Mouse (Mus musculus) right cerebral cortex, postnatal 25 days (tissue): ENCODE data around the gene Nckap5.

Experiments used
- DNase-seq: peaks from one replicate; pipeline ENCODE4 v3.0.0; 2022

Gene Nckap5

DNA sequence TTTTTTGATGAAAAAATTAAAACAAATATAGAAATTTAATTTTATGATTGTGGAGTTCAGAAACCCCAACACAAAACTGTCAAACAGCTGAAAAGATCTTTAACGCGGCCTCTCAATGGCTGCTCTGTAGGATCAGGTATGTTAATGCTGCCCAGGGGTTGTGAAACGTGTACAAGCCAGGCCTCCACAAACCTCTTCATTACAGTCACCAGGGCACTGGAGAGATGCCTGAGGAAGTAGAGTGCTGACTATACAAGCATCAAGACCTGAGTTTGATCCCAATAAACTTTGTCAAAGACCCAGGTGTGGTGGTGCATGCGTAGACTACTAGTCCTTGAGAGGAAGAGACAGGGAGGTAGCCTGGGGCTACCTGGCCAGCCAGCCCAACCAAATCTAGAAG, 222.0 kb downstream of the Nckap5 start:
- no peak for DNase-seq

DNA sequence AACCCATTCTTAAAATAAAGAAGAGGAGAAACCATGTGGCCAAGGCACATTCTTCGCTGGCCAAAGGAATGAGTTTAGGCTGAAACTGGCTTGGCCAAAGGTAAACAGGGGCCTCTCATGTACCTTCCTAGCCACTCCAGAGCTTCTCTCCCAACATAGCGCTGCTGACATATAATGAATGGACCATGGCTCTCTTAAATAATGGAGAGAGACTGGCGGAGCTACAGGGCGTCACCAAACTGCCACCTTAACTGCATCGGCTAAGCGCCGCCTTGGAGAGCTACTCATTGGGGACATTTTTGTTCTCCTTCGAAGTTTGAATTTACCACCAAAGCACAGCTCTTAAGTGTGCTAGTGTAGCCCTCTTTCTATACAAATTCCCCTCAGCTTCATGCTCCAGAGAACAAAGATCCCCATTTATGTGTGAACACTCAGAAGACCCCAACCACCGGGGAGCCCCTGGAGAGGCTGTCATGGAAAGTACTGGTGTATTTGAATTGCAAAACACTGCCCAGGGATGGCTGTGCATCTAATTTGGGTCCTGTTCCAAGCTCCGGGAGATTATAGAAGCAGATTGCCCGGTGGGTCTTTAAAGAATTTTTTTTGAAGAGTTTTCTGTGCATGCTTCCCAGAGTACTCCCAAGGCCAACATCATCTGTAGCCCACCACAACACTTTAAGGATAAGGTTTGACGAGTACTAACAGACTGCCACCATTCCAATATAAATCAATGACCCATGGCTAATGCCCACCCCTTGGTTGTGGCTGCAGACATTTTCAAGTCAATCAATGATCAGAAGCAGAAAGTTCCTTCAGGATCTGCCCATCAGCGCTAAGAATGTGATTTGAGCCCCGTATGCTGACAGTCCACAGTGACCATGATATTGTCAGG, 224.2 kb downstream of the Nckap5 start:
- no peak for DNase-seq

DNA sequence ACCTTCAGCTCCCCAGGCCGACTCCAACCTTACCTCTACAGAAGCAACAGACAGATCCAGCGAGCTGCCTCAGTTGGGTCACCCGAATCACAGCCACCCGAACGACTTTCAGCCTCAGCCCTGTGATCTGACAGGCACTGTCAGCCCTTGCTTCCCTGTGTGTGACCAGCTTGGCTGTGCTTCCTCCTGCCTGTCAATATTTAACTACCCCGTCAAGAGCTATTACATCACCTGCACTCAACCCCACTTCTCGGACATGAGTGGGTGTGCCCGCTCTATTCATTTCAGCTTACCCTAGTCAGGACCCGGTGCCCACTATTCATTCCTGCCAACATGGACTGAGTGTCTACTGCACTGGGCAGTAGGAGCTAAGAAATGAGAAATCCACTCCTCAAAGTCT, 226.0 kb downstream of the Nckap5 start:
- DNase-seq: no peak

DNA sequence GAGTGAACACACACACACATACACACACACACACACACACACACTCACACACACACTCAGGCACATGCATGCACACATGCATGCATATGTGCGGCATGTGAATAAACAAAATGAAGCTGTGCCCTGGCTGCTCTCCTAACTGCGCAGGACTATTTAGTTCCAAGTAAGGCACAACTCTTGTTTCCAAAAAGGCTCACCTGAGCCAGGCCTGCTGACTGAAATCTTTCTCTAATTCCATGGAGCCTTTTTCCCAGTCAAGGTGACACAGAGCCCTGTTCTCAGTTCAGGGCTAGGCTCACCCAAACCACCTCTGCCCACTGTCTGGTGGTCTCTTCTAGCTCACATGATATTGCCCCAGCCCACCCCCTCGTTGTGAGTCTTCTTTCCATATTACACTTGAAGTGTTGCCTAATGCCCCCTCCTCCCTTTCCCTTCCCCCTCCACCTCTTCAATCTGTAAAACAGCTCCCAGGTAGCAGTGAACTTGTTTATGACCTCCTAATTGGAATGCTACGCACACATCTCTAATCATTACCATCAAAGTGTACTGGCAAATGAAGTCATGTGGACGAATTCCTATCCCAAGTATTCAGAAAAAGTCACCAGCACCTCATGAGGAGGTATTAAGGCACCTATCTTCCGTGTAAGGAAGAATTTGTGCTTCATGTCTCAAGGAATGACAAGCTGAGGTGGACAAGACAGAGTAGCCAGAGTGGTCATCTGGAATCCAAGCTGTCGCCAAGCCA, 226.7 kb downstream of the Nckap5 start:
- no peak for DNase-seq

DNA sequence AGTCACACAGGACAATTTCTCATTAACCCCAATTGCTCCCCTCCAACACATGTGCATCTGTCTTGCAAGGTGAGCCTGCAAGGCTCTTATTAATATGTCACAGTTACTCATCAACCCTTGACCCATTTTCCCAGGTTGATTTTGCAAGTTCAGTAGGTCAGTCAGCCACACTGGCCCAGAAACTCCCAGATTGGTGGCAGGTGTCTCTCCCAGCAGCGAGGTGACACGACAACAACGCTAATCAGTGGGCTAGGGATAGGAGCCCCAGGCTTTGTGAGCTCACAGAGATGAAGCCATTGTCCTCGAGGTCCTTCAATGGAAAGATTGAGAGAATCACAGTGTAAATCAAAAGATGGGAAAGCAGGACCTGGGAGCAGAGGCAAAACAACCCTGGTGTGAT, 230.0 kb downstream of the Nckap5 start:
- DNase-seq: no peak

DNA sequence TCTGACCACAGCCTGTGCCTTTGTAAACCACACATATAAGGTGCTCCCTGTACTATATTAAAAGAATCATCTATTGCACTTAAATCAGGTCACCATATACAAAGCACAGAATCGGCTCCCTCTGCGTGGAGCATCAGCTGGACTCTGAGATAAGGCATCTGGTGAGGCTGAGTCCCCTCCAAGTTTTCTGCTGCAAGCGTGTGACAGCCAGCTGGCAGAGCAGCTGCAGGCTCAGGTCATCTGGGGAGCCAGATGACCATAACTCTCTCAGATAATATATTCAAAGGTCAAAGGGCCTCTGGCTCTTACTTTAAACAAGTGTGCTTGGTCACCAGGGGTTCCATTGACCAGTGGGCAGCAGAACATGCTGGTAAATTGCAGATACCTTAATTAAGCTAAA, 233.2 kb downstream of the Nckap5 start:
- DNase-seq: no peak

DNA sequence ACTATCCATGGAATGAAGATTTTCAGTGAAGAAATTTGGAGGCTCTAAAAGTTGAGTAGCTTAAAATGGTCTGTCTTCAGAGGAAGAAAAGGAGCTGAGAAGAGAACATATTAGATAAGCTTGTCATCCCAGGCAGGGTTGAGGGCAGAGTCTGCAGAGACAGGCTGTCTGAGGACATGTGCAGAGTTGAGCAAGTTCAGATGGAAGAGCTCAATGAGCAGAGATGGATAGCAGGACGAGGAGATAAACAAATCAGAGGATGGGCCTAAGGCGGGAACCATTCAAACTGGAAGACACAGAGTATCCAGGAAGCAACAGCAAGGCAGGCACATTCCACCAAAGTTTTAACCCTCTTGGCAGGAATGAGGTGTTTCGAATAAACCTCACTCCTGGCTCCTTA, 235.8 kb downstream of the Nckap5 start:
- no peak for DNase-seq

DNA sequence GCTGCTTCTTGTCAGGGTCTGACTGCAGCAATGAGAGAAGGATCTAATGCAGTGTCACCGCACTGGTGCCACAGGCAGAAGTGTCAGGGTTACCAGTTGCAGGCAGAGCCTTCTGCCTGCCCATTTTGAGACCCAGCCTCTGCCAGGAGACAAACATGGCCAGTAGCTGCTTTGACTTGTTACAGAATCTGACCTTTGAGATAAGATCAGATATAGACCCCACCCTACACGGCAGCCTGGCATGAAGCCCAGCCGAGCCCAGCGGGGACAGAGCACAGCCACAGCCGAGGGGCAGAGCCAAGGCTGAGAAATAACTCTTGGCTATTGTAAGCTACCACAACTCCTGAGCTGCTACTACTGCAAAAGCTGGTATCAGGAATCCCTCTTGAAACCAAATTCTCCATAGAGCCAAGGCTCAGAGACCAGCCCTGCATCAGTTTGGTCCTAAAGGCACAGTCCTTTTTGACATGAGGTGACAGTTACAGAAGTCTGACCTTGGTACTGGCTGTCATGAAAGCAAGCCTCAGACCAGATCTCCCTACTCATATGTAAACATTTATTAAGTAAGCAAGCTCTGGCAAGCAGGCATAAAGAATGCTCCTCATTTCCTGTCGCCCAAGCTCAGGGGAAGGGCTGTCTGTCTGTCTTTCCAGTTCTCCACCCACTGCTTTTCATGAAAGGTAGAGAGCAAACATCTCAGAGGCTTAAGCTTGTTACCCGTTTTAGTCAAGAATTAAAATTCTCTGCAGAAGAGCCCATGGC, 237.4 kb downstream of the Nckap5 start:
- DNase-seq: no peak

DNA sequence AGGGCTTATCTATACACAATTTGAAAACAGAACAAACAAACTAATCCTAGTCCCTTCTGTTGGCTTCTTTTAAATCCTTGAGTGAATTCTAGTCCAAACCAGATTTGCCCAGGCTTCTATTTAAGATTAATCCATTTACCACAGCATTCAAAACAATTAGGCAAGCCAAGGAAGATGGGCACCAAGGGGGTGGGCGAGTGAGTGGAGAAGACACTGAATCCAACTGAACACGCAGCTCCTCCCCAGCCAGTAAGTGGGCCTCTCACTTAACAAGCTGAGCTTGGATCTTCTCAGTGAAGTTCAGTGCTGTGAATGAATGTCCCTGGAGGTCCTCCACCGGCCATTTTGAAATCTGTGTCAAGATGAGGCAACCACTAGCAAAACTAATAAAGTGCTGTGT, 239.7 kb downstream of the Nckap5 start:
- DNase-seq: no peak

DNA sequence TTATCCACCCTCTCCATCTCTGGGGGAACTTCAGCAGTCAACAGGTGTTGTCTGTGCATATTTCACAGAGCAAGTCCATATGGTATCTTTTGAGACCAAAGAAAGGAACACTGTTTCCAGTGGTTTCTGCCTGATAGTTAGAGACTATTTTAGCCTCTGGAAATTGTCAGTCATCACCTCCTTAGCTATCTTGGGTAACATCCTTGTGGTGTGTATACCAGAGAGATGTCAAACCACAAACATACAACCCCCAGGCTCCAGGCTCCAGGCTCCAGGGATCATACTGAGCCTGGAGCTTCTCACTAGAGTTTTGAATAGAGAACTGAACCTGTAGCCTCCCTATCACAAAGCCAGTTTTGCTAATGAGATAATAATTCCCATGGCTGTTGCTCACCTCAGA, 252.4 kb downstream of the Nckap5 start:
- no peak for DNase-seq

DNA sequence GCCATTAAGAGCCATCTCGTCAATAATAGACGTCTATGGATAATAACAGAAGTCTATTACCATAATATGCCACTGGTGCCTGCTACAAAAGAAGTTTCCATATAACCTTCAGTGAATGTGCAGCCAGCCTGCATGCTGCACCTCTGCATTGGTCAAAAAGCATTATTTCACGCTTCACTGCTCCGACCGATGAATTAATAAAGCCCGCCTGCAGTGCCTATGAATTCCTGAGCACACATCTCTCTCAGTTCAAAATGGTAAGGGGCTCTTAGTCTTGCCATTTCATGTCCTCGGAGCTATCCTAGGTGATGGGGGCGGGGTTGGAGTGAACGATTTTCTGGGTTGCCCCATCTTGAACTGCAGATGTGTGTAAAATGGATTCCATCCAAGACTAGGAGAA, 256.3 kb downstream of the Nckap5 start:
- no peak for DNase-seq

DNA sequence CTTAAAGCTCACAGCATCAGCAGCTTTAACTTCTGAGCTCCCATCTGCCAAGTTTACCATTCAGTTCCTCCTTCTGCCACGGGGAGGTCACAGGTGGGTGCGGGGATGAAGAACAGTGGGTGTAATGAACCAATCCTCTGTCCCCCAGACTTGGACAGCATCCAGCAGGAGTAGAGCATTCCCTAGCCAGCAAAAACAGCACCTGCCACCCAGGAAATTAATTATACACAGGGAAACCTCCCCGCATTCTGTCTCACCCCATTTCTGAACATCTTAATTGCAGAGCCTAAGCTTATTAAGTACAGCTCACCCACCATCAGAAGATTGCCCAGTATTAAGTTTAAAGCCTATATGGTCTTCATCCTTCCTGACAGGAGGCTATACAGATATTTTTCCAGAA, 256.9 kb downstream of the Nckap5 start:
- no peak for DNase-seq

DNA sequence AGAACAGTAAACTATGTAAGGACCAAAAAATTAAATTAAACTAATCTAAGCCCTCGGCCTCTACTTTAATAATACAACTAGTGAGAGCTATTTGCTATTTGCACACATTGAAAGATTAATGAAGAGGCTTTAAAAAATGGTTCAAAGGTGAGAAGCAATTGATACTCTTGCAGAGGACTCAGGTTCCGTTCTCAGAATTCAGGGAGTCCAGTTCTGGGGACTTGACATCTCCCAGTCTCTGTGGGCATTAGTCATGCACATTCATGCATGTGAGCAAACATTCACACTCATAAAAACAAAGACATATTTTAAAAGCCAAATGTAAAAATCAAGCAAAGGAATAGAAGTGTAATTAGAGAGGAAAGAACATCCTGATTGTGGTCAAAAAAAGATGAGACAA, 257.5 kb downstream of the Nckap5 start:
- DNase-seq: no peak

DNA sequence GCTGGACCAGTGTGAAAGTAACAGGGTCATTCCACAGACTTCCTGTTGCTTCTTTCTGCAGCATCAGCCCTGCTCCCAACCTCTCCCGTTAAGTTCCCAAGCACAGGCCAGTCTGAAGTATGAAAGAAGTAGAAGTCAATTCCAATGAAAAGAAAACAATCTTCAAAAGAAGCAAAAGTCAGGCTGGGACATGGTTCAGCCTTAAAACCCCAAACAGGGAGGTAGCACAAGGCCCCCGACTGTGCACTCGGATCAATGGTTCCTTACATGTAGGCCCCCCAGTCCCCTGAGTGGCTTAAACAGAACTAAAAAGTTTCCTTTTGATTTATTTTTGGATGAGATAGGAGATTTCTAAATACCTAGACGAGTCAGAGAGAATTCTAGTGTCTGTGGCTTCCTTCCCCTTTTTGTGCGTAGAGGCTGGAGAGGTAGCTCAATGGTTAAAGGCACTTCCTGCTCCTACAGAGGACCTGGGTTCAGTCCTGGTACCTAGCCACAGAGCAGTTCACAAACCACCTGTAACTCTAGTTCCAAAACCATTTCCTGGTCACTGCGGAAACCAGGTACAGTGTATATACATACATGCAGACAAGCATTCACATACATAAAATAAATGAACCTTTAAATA, 260.9 kb downstream of the Nckap5 start:
- no peak for DNase-seq

DNA sequence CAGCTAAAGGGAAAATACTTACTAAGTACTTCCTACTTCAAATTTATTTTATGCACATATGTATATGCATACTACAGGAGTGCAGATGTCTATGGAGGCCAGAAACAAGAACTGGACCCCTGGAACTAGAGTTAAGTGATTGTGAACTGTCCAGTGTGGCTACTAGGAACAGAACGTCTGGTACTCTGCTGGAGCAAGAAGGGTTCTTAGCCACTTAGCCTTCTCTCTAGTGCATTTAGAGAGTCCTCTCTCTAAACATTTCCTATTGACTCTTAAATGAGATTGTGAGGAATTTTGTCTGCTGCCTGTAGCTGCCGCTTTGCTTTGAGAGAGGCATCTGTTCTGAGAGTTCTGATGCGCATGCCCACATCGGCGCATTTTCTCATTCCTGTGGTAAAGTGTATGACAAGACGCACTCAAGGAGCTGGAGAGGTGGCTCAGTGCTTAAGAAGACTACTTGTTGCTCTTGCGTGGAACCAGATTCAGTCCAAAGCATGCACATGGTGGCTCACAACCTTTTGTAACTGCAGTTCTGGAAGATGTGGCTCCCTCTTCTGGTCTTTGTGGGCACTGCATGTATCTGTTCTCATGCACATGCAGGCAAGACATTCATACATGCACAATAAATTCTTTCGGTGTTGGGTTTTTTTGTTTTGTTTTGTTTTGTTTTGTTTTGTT, 261.9 kb downstream of the Nckap5 start:
- DNase-seq: no peak

DNA sequence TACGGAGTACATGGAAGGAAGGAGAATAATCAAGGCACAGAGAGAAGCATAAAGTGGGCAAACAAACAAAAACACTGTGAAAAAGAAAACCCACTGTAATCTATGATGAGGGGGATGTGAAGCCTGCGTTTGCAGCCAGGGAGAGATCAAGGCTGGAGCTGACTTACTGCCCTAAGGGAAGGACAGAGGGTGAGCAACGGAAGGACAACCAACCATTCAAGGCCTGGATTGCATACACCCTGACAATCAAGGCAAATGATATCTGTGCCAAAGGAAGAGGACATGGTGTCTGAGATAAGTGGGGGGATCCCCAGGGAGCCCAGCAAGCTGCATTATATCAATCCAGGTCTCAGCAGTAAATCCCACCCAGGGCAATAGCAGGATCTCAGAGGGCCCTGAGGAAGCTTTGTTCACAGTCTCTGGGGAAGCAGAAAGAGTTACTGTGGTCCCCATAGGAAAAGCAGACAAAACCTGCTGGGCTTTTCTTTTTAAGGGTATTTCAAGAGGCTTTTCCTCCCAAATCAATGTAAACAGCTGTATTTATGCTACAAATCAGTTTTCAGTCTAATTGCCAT, 265.4 kb downstream of the Nckap5 start:
- no peak for DNase-seq

DNA sequence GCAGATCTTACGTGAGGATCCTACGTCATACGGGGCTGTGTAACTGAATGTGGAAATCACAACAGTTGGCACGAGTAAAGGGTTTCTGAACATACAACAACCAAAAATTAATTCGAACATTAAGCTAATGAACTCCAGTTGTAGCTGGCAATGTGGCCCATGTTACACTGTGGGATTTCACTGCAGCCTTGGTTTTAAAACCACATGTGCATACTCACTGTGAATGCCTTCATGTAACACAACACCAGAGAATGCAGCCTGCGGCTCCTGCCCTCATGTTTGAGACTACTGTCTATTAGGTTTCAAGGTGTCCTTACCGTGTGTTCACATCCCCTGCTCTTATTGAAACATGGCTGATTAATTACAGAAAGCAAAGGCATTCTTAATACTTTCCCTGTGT, 269.7 kb downstream of the Nckap5 start:
- DNase-seq: no peak

DNA sequence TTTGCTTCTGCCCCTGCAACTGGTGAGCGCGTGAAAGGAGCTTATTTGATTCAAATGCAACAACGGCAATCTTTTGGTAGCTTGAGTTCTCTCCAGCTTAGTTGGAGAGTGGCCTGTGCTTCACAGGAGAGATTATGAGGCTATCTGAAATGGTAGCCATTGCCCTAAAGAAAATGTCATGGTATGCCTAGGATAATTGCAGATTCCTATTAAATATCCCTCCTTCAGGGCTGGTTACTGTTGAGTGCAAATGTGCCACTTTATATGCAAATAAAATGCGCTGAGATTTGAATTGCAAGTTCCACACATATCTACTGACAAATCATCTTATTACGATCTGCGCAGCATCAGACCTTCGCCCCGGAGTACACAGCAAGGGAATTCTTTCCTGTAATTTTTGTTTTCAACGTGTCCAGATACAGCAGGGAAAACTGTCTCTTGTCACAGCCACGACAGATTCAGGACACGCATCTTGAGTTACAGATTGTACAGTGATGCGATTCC, 272.8 kb downstream of the Nckap5 start:
- DNase-seq: no peak

DNA sequence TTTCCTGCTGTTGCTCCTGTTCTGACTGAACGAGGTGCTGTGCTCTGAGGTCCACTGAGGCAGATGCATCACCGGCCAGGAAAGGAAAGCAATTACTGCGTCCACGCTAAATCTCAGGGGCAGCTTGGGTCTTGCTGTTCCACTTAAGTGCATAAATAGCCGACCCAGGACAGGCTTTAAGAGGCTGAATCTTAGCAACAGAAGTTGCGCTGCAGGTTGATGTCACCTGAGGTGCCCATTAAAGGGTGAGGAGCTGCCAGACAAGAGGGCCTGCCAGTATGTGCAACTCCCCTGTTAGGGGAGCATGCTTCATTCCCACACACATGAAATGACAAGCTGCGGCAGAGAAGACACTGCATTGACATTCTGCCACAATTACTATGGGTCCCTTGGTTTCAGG, 282.6 kb downstream of the Nckap5 start:
- DNase-seq: no peak

DNA sequence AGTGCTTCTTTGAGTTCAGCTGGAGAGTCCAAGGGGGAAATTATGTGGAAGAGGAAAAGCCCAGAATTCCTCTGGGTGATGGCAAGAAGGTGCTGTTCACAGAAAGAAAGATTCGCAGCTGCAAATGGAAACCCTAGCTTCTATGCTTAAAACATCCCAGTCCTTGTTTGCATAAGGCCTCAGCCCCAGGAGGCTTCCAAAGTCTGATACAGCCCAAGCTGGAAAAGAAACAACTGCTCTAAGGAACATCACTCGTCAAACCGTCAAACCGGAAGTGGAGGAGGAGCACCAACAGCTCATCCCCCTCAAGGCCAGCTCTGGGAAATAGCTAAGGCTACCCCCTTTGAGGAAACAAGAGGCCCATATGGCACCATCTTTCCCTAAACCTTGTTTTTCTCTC, 286.1 kb downstream of the Nckap5 start:
- no peak for DNase-seq

DNA sequence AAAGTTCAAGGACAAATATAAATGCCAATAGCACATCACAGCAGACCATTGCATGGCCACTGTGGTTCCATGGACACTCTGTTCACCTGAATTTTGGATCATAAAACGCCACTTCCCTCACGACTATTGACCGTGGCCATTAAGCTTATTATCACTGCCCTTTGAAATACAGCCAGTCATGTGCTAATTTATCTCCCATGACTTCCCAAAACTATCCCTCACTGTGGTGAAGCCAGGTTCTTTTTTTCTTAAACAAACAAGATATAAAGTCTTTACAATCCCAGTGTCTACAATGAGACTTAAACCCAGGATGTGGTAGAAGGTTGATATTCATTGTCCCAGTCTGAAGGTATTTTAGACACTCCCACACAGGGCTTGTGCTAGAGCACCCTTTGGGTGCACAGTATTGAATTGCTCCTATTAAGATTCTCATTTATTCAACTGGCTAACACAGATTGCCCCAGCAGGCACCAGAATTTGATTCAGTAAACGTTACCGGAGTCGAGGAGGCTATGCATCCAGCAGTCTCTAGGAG, 293.3 kb downstream of the Nckap5 start:
- no peak for DNase-seq

DNA sequence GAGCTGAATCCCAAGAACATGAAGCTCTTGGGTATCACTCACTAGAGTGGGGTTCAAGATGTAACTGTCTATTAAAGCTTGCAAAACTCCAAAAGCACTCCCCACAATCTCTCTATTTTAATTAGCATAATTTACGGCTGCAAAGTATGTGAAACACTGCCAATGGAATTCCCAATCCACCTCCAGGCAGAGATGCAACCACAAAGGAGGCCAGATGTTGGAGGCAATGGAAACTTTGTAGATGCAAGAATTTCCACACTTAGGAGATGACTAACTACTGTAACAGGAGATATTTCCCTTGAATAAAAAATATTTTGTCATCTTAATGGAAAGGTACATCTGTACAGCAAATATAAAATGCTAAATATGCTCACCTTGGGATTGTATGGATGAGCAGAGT, 295.1 kb downstream of the Nckap5 start:
- no peak for DNase-seq
